Mouse (Mus musculus) hindbrain, embryonic 11.5 days (tissue): ENCODE measurements at regions not wholly inside any gene's neighbourhood (a gene's known extent, or its start where the extent isn't known, plus 50 kb on each side); places are given as distances from the start of the nearest gene placed in this dataset.
"Not testable (repeated sequence)": the region's sequence is repeated elsewhere in the genome, so short reads cannot be mapped to it uniquely, and the experiment has no call there.

Experiments
- ATAC-seq: fragments of 200-750 bp; cut with Nextera tagmentation; 2 replicates; pipeline ENCODE4 v1.8.0; 2017; ENCODE audit warnings: mild to moderate bottlenecking, moderate TSS enrichment, moderate library complexity; ENCODE audit not compliant: low FRiP score
- DNase-seq: peaks from one replicate; pipeline ENCODE4 v3.0.0-alpha.2; 2015; ENCODE audit warnings: low spot score
- H3K27ac ChIP-seq: fragments of 300-500 bp; sonication (generic); 2 replicates; pipeline ENCODE4 v1.5.1; 2014; ENCODE audit warnings: mild to moderate bottlenecking, low read depth, low read length
- H3K27me3 ChIP-seq: fragments of 300-500 bp; sonication (generic); 2 replicates; pipeline ENCODE4 v1.6.1; 2014; ENCODE audit warnings: mild to moderate bottlenecking, low read length, moderate library complexity, mixed read lengths; ENCODE audit not compliant: control insufficient read depth, insufficient read depth
- H3K36me3 ChIP-seq: fragments of 300-500 bp; sonication (generic); 2 replicates; pipeline ENCODE4 v1.6.1; 2014; ENCODE audit warnings: mild to moderate bottlenecking, low read length, moderate library complexity, mixed read lengths; ENCODE audit not compliant: control insufficient read depth, insufficient read depth
- H3K4me1 ChIP-seq: fragments of 300-500 bp; sonication (generic); replicated peaks from 2 replicates; pipeline ENCODE4 v1.6.1; 2014; ENCODE audit warnings: low read length, mixed read lengths; ENCODE audit not compliant: control insufficient read depth, insufficient read depth
- H3K4me2 ChIP-seq: fragments of 300-500 bp; sonication (generic); replicated peaks from 2 replicates; pipeline ENCODE4 v1.6.1; 2014; ENCODE audit warnings: mild to moderate bottlenecking, low read depth, low read length
- H3K4me3 ChIP-seq: fragments of 300-500 bp; sonication (generic); 2 replicates; pipeline ENCODE4 v1.5.1; 2014; ENCODE audit warnings: low read depth, low read length
- H3K9ac ChIP-seq: fragments of 300-500 bp; sonication (generic); 2 replicates; pipeline ENCODE4 v1.6.1; 2014; ENCODE audit warnings: low read depth, low read length
- H3K9me3 ChIP-seq: fragments of 300-500 bp; sonication (generic); 2 replicates; pipeline ENCODE4 v1.6.1; 2016; ENCODE audit warnings: low read length; ENCODE audit not compliant: control insufficient read depth
- WGBS: fragments of 180-500 bp; shearing (Covaris S2); extraction: QIAGEN DNeasy Blood & Tissue Kit; methylation state at CpG from one replicate; pipeline ENCODE4 v1.1.7; 2014; 5-methylcytosine and 5-hydroxymethylcytosine counted together

- 91% methylated on average over 2 of the region's 2 CpGs for WGBS
- H3K27me3 ChIP-seq: no peaks in the 10 kb centered on the region
These were observed 54.7 kb upstream of the Nlrp1b start for GRCm38 (mm10) chr11:71285193-71285592.

GRCm38 (mm10) chr11:71288243-71288642 is 57.7 kb upstream of the Nlrp1b start:
- H3K27me3 ChIP-seq, DNase-seq, H3K27ac ChIP-seq, H3K4me2 ChIP-seq, H3K4me3 ChIP-seq, ATAC-seq, H3K36me3 ChIP-seq, H3K4me1 ChIP-seq, H3K9ac ChIP-seq, H3K9me3 ChIP-seq: not testable (repeated sequence)

More at GRCm38 (mm10) chr11:71285193-71285592, 54.7 kb upstream of the Nlrp1b start:
- H3K27ac ChIP-seq: no peak overlapping the region
- ATAC-seq: no peak
- no peak for DNase-seq
- no peaks in the 10 kb centered on the region for H3K9me3 ChIP-seq
- no peak overlapping the region for H3K4me2 ChIP-seq
- H3K9ac ChIP-seq: no peak overlapping the region
- H3K36me3 ChIP-seq: no peaks in the 10 kb centered on the region
- H3K4me1 ChIP-seq: no peaks in the 10 kb centered on the region
- H3K4me3 ChIP-seq: no peak overlapping the region

GRCm38 (mm10) chr11:71289490-71289889 is 59.0 kb upstream of the Nlrp1b start:
- no peaks in the 10 kb centered on the region for H3K27me3 ChIP-seq
- 88% methylated on average over 1 of the region's 1 CpGs for WGBS
- H3K4me3 ChIP-seq: no peak overlapping the region
- no peak overlapping the region for H3K4me2 ChIP-seq
- no peak for DNase-seq
- no peak overlapping the region for H3K27ac ChIP-seq
- H3K9ac ChIP-seq: no peak overlapping the region
- no peaks in the 10 kb centered on the region for H3K9me3 ChIP-seq
- no peaks in the 10 kb centered on the region for H3K36me3 ChIP-seq
- ATAC-seq: no peak
- no peaks in the 10 kb centered on the region for H3K4me1 ChIP-seq

- Histone ChIP-seq H3K9me3 (no peaks in the 10 kb centered on the region), H3K36me3 (no peaks in the 10 kb centered on the region), H3K27ac (no peak overlapping the region), H3K4me3 (no peak overlapping the region), H3K27me3 (no peaks in the 10 kb centered on the region), H3K4me1 (no peaks in the 10 kb centered on the region), H3K9ac (no peak overlapping the region), H3K4me2 (no peak overlapping the region)
- no peak for ATAC-seq
- WGBS: 96% methylated on average over 1 of the region's 1 CpGs
- DNase-seq: no peak
These were observed 68.9 kb upstream of the Nlrp1b start for GRCm38 (mm10) chr11:71299479-71299878.

GRCm38 (mm10) chr11:71323439-71323838 is 92.9 kb upstream of the Nlrp1b start:
- no peak overlapping the region for H3K4me2 ChIP-seq
- no peaks in the 10 kb centered on the region for H3K36me3 ChIP-seq
- H3K4me3 ChIP-seq: no peak overlapping the region
- no peaks in the 10 kb centered on the region for H3K27me3 ChIP-seq
- H3K9ac ChIP-seq: no peak overlapping the region
- H3K4me1 ChIP-seq: no peaks in the 10 kb centered on the region
- no peaks in the 10 kb centered on the region for H3K9me3 ChIP-seq
- 36% methylated on average over 1 of the region's 1 CpGs for WGBS
- ATAC-seq (no peak), DNase-seq (peak; percentile 22)
- no peak overlapping the region for H3K27ac ChIP-seq

GRCm38 (mm10) chr11:71337428-71337827 is 106.9 kb upstream of the Nlrp1b start:
- no peak overlapping the region for H3K27ac ChIP-seq
- ATAC-seq (no peak), DNase-seq (peak; percentile 46)
- H3K27me3 ChIP-seq: no peaks in the 10 kb centered on the region
- no peak overlapping the region for H3K4me2 ChIP-seq
- no peaks in the 10 kb centered on the region for H3K36me3 ChIP-seq
- H3K4me3 ChIP-seq: no peak overlapping the region
- H3K9me3 ChIP-seq: no peaks in the 10 kb centered on the region
- H3K4me1 ChIP-seq: no peaks in the 10 kb centered on the region
- whole genome bisulfite sequencing: 3% methylated on average over 1 of the region's 1 CpGs
- no peak overlapping the region for H3K9ac ChIP-seq

- WGBS: 60% methylated on average over 3 of the region's 3 CpGs
These were observed 115.5 kb upstream of the Nlrp1b start for GRCm38 (mm10) chr11:71346024-71346423.

GRCm38 (mm10) chr11:71357089-71357488 is 126.6 kb upstream of the Nlrp1b start:
- Histone ChIP-seq H3K27ac (no peak overlapping the region), H3K27me3 (no peaks in the 10 kb centered on the region), H3K4me3 (no peak overlapping the region), H3K4me1 (no peaks in the 10 kb centered on the region), H3K9ac (no peak overlapping the region), H3K4me2 (no peak overlapping the region), H3K36me3 (no peaks in the 10 kb centered on the region), H3K9me3 (no peaks in the 10 kb centered on the region)
- ATAC-seq (no peak), DNase-seq (peak; percentile 4)
- 63% methylated on average over 3 of the region's 3 CpGs for WGBS

More at GRCm38 (mm10) chr11:71346024-71346423, 115.5 kb upstream of the Nlrp1b start:
- no peaks in the 10 kb centered on the region for H3K36me3 ChIP-seq
- ATAC-seq: no peak
- no peak overlapping the region for H3K4me3 ChIP-seq
- no peak overlapping the region for H3K27ac ChIP-seq
- peak; percentile 19 for DNase-seq
- H3K9me3 ChIP-seq: no peaks in the 10 kb centered on the region
- no peak overlapping the region for H3K9ac ChIP-seq
- H3K4me1 ChIP-seq: no peaks in the 10 kb centered on the region
- H3K27me3 ChIP-seq: no peaks in the 10 kb centered on the region
- no peak overlapping the region for H3K4me2 ChIP-seq

- Histone ChIP-seq H3K4me3 (no peak overlapping the region), H3K27ac (no peak overlapping the region), H3K9ac (no peak overlapping the region), H3K4me2 (no peak overlapping the region), H3K9me3 (no peaks in the 10 kb centered on the region), H3K4me1 (no peaks in the 10 kb centered on the region), H3K27me3 (no peaks in the 10 kb centered on the region), H3K36me3 (no peaks in the 10 kb centered on the region)
- 87% methylated on average over 5 of the region's 5 CpGs for WGBS
- no peak for DNase-seq
- no peak for ATAC-seq
These were observed 130.3 kb upstream of the Nlrp1b start for GRCm38 (mm10) chr11:71360856-71361255.
